Mouse (Mus musculus): ENCODE results near the gene Hacd2. TPM values are rescaled to one million over a fixed set of nuclear protein-coding genes. Genes with fewer than 3 reads are reported as not detected.

The Hacd2 gene
- polyA plus RNA-seq, 1 experiment from 2014 or later: 25.9 TPM

GRCm38 (mm10) chr16:35109156-35109555 is 86.9 kb downstream of the Hacd2 start:
- WGBS: 70% methylated on average over 8 of the region's 8 CpGs

DNA sequence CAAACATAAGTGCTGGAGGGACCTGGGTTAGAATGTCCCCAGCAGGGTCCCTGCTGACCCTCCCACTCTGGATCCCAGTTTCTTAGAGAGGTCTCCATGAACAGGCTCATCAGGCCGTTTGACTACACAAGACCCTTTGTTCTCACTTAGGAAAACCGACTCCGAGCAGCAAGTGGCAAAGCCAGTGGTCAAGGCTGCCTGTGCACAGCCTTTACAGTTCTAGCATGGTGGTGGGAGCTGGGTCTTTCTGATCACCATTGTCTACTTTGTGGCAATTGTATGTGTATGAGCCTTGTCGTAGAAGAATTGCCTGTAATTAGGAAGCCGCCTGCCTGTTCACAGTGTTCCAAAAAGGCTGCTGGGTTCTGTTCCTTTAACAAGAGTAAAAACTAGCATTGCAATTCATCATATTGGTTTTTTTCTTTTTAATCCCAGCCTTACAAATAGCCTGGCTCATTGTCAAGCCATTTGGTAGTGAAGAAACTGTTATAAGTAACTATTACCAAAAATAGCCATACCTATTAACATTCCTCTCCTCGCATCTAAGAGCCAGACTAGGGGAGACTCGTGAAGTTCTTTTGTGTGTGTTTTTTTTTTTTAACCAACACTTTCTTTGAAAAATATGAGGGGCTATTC is 87.5 kb downstream of the Hacd2 start:
- 50% methylated on average over 7 of the region's 7 CpGs for WGBS

More at GRCm38 (mm10) chr16:35109156-35109555, 86.9 kb downstream of the Hacd2 start:
- Histone ChIP-seq H3K9me3 (ENCODE audit: control insufficient read depth, low read length) (no peaks in the 10 kb centered on the region), H3K27me3 (ENCODE audit: control insufficient read depth, insufficient read depth, low read length) (no peaks in the 10 kb centered on the region), H3K9ac (replicated peaks; ENCODE audit: low read length) (no peak overlapping the region), H3K27ac (replicated peaks; ENCODE audit: low read depth, low read length) (no peak overlapping the region), H3K4me2 (ENCODE audit: low read length) (no peak overlapping the region), H3K4me1 (ENCODE audit: control insufficient read depth, insufficient read depth, low read length) (peaks cover 7% of the 10 kb centered on the region), H3K36me3 (ENCODE audit: control insufficient read depth, insufficient read depth, low read length) (0 out of 2 replicates have a peak, but pooled peaks cover 12% of the 10 kb centered on the region), H3K4me3 (replicated peaks; ENCODE audit: low read depth, low read length) (no peak overlapping the region)
- ATAC-seq (ENCODE audit: low FRiP score, low TSS enrichment): no peak
- DNase-seq: peak; percentile 27

GRCm38 (mm10) chr16:35110410-35111142 is 88.3 kb downstream of the Hacd2 start:
- Histone ChIP-seq H3K27me3 (ENCODE audit: control insufficient read depth, insufficient read depth, low read length) (no peaks in the 10 kb centered on the region), H3K4me3 (replicated peaks; ENCODE audit: low read depth, low read length) (no peak overlapping the region), H3K9ac (replicated peaks; ENCODE audit: low read length) (peak overlapping the region; percentile 49; the same call in 1 of the 2 replicates), H3K4me2 (ENCODE audit: low read length) (peak overlapping the region; percentile 49), H3K27ac (replicated peaks; ENCODE audit: low read depth, low read length) (peak overlapping the region; percentile 55; the same call in 1 of the 2 replicates), H3K9me3 (ENCODE audit: control insufficient read depth, low read length) (no peaks in the 10 kb centered on the region), H3K4me1 (ENCODE audit: control insufficient read depth, insufficient read depth, low read length) (peaks cover 7% of the 10 kb centered on the region), H3K36me3 (ENCODE audit: control insufficient read depth, insufficient read depth, low read length) (0 out of 2 replicates have a peak, but pooled peaks cover 9% of the 10 kb centered on the region)
- ATAC-seq (ENCODE audit: low FRiP score, low TSS enrichment) (peak; percentile 86), DNase-seq (peak; percentile 94)
- WGBS: 19% methylated on average over 10 of the region's 10 CpGs

More for the DNA sequence above, 87.5 kb downstream of the Hacd2 start:
- no peak overlapping the region for H3K27ac ChIP-seq (replicated peaks; ENCODE audit: low read depth, low read length)
- H3K9ac ChIP-seq (replicated peaks; ENCODE audit: low read length): no peak overlapping the region
- DNase-seq (no peak), ATAC-seq (ENCODE audit: low FRiP score, low TSS enrichment) (no peak)
- H3K4me3 ChIP-seq (replicated peaks; ENCODE audit: low read depth, low read length): no peak overlapping the region
- no peaks in the 10 kb centered on the region for H3K9me3 ChIP-seq (ENCODE audit: control insufficient read depth, low read length)
- peaks cover 7% of the 10 kb centered on the region for H3K4me1 ChIP-seq (ENCODE audit: control insufficient read depth, insufficient read depth, low read length)
- no peaks in the 10 kb centered on the region for H3K27me3 ChIP-seq (ENCODE audit: control insufficient read depth, insufficient read depth, low read length)
- 0 out of 2 replicates have a peak, but pooled peaks cover 9% of the 10 kb centered on the region for H3K36me3 ChIP-seq (ENCODE audit: control insufficient read depth, insufficient read depth, low read length)
- no peak overlapping the region for H3K4me2 ChIP-seq (ENCODE audit: low read length)

GRCm38 (mm10) chr16:35111143-35111620 is 89.0 kb downstream of the Hacd2 start:
- Histone ChIP-seq H3K4me1 (ENCODE audit: control insufficient read depth, insufficient read depth, low read length) (peaks cover 7% of the 10 kb centered on the region), H3K27ac (replicated peaks; ENCODE audit: low read depth, low read length) (peak overlapping the region; percentile 55; the same call in 1 of the 2 replicates), H3K4me3 (replicated peaks; ENCODE audit: low read depth, low read length) (no peak overlapping the region), H3K4me2 (ENCODE audit: low read length) (peak overlapping the region; percentile 49; the same call in 1 of the 2 replicates), H3K9ac (replicated peaks; ENCODE audit: low read length) (no peak overlapping the region), H3K36me3 (ENCODE audit: control insufficient read depth, insufficient read depth, low read length) (0 out of 2 replicates have a peak, but pooled peaks cover 9% of the 10 kb centered on the region), H3K9me3 (ENCODE audit: control insufficient read depth, low read length) (no peaks in the 10 kb centered on the region), H3K27me3 (ENCODE audit: control insufficient read depth, insufficient read depth, low read length) (no peaks in the 10 kb centered on the region)
- ATAC-seq (ENCODE audit: low FRiP score, low TSS enrichment) (no peak), DNase-seq (peak; percentile 53)
- 62% methylated on average over 8 of the region's 8 CpGs for WGBS

DNA sequence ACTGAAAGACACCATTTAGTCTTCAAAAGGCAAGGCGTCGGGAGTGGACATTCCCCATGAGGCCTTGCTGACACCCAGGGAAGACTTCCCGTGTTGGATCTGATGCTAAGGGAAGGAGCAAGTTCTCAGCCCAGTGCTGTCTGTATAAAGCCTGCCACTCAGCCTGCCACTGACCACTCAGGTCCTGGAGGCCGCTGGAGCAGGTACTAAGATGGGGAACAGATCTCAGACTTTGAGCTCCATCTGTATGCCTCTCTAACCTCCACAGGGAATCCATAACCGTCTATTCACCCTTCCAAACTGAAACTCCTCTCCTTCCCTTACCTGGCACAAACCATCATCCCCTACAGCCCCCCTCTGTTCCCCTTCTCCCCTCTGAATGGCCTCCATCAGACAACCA is 91.3 kb downstream of the Hacd2 start:
- ATAC-seq (ENCODE audit: low FRiP score, low TSS enrichment): no peak
- H3K9ac ChIP-seq (replicated peaks; ENCODE audit: low read length): no peak overlapping the region
- no peaks in the 10 kb centered on the region for H3K36me3 ChIP-seq (ENCODE audit: control insufficient read depth, insufficient read depth, low read length)
- DNase-seq: no peak
- no peaks in the 10 kb centered on the region for H3K9me3 ChIP-seq (ENCODE audit: control insufficient read depth, low read length)
- 92% methylated on average over 5 of the region's 5 CpGs for WGBS
- H3K27me3 ChIP-seq (ENCODE audit: control insufficient read depth, insufficient read depth, low read length): no peaks in the 10 kb centered on the region
- H3K27ac ChIP-seq (replicated peaks; ENCODE audit: low read depth, low read length): no peak overlapping the region
- no peak overlapping the region for H3K4me3 ChIP-seq (replicated peaks; ENCODE audit: low read depth, low read length)
- H3K4me1 ChIP-seq (ENCODE audit: control insufficient read depth, insufficient read depth, low read length): peaks cover 7% of the 10 kb centered on the region
- no peak overlapping the region for H3K4me2 ChIP-seq (ENCODE audit: low read length)

DNA sequence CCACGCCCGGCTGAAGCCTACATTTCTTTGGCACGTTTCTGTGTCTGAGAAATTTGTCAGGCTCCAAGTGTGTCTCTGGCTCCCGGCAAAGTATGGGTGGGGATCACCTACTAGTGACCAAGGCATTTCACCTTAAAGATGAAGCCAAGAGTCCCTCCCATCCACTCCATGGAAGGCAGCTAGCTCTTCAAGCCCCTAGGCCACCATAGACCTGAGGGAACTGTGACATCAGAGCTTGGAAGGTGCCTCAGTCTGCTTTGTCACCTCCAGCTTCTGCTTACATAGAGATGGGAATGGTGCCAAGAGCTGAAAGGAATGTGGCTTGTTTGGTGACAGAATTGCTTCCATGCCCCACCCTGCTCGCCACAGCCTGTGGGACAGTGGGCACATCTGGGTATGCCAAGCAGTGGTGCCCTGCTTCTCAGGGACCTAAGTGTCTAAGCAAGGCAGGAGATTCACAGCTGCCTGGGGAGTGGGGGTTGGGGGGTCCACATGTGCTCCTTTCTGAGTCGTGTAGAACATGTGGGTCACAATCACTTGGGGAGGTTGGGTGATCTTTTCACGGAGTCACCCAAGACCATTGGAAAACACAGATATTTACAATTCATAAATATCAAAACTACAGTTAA is 94.2 kb downstream of the Hacd2 start:
- 82% methylated on average over 7 of the region's 7 CpGs for WGBS
- H3K9ac ChIP-seq (replicated peaks; ENCODE audit: low read length): no peak overlapping the region
- no peaks in the 10 kb centered on the region for H3K27me3 ChIP-seq (ENCODE audit: control insufficient read depth, insufficient read depth, low read length)
- H3K9me3 ChIP-seq (ENCODE audit: control insufficient read depth, low read length): no peaks in the 10 kb centered on the region
- DNase-seq (no peak), ATAC-seq (ENCODE audit: low FRiP score, low TSS enrichment) (no peak)
- H3K36me3 ChIP-seq (ENCODE audit: control insufficient read depth, insufficient read depth, low read length): no peaks in the 10 kb centered on the region
- no peak overlapping the region for H3K4me3 ChIP-seq (replicated peaks; ENCODE audit: low read depth, low read length)
- H3K4me1 ChIP-seq (ENCODE audit: control insufficient read depth, insufficient read depth, low read length): no peaks in the 10 kb centered on the region
- no peak overlapping the region for H3K4me2 ChIP-seq (ENCODE audit: low read length)
- H3K27ac ChIP-seq (replicated peaks; ENCODE audit: low read depth, low read length): no peak overlapping the region

DNA sequence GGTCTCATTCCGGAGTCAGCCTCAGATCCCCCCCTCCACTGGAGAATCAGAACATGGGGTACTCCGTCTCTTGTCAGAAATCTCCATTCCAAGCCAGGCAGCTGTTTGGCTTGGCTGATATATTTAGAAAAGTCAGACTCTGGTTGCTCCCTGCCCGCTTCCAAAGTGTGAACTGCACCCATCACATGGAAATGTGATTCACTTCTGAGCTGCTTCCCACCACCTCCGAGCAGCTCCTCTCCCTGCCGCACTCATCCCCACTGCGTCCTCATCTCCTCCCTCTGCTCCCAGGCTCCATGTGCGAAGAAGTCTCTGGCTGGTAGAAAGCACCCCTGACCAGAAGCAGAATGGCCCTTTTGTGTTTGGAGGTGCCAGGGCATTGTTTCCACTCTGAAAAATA is 95.2 kb downstream of the Hacd2 start:
- H3K4me2 ChIP-seq (ENCODE audit: low read length): no peak overlapping the region
- H3K27ac ChIP-seq (replicated peaks; ENCODE audit: low read depth, low read length): no peak overlapping the region
- no peaks in the 10 kb centered on the region for H3K4me1 ChIP-seq (ENCODE audit: control insufficient read depth, insufficient read depth, low read length)
- H3K4me3 ChIP-seq (replicated peaks; ENCODE audit: low read depth, low read length): no peak overlapping the region
- WGBS: 59% methylated on average over 7 of the region's 7 CpGs
- ATAC-seq (ENCODE audit: low FRiP score, low TSS enrichment): no peak
- no peak for DNase-seq
- no peaks in the 10 kb centered on the region for H3K27me3 ChIP-seq (ENCODE audit: control insufficient read depth, insufficient read depth, low read length)
- no peak overlapping the region for H3K9ac ChIP-seq (replicated peaks; ENCODE audit: low read length)
- H3K9me3 ChIP-seq (ENCODE audit: control insufficient read depth, low read length): no peaks in the 10 kb centered on the region
- no peaks in the 10 kb centered on the region for H3K36me3 ChIP-seq (ENCODE audit: control insufficient read depth, insufficient read depth, low read length)

DNA sequence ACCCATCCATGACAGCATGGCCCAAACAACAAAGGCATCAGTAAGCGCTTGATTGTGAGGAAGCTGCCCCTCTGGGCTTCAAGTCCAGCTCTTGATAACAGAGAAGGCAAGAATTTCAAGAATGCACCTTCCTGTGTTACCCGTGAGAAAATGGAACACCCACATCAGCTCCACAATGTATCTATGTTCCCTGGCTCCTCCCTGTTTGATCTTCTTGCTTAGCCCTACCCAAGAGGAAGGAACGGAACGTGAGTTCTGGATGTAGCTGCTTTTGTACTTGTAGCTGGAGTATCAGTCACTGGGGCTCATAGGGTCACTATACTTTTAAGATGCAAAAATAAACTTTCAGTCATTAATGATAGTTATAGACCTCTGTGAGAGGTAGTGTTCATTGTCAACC is 98.4 kb downstream of the Hacd2 start:
- Histone ChIP-seq H3K36me3 (ENCODE audit: control insufficient read depth, insufficient read depth, low read length) (no peaks in the 10 kb centered on the region), H3K4me3 (replicated peaks; ENCODE audit: low read depth, low read length) (no peak overlapping the region), H3K4me2 (ENCODE audit: low read length) (no peak overlapping the region), H3K9ac (replicated peaks; ENCODE audit: low read length) (no peak overlapping the region), H3K27me3 (ENCODE audit: control insufficient read depth, insufficient read depth, low read length) (no peaks in the 10 kb centered on the region), H3K9me3 (ENCODE audit: control insufficient read depth, low read length) (no peaks in the 10 kb centered on the region), H3K27ac (replicated peaks; ENCODE audit: low read depth, low read length) (no peak overlapping the region), H3K4me1 (ENCODE audit: control insufficient read depth, insufficient read depth, low read length) (no peaks in the 10 kb centered on the region)
- ATAC-seq (ENCODE audit: low FRiP score, low TSS enrichment) (no peak), DNase-seq (no peak)
- 89% methylated on average over 4 of the region's 4 CpGs for WGBS

Measured in midbrain, embryonic 14.5 days (tissue).